Mouse (Mus musculus): ENCODE results near the gene Rusc1.

GRCm38 (mm10) chr3:89136365-89136764, 43.3 kb upstream of the Rusc1 start:
- TF ChIP-seq CTCF (IDR thresholded peaks at IDR 0.05; ENCODE audit: low read depth, low read length) = no peak
- no peak for TF ChIP-seq POLR2A (IDR thresholded peaks at IDR 0.05; ENCODE audit: borderline replicate concordance, low read depth, low read length)

All from bone marrow macrophage, adult 2 months (primary cell).